Mouse (Mus musculus): Measurements from ENCODE around the gene Mgat4d. TPM values are rescaled to one million over a fixed set of nuclear protein-coding genes. Genes with fewer than 3 reads are reported as not detected.
"Not testable (repeated sequence)": the region's sequence is repeated elsewhere in the genome, so short reads cannot be mapped to it uniquely, and the experiment has no call there.

The Mgat4d gene
- not detected in 2 replicates for polyA plus RNA-seq (2012)

- Histone ChIP-seq H3K4me1 (ENCODE audit: control insufficient read depth) (no peaks in the 10 kb centered on the region), H3K36me3 (ENCODE audit: control insufficient read depth) (no peaks in the 10 kb centered on the region), H3K4me3 (replicated peaks) (no peak within 1 kb of the TSS), H3K9me3 (ENCODE audit: control insufficient read depth, low read length) (no peaks in the 10 kb centered on the region), H3K27me3 (ENCODE audit: control insufficient read depth) (no peaks in the 10 kb centered on the region)
- no peak for TF ChIP-seq GATA1 (IDR thresholded peaks at IDR 0.05; ENCODE audit: low read length)
- TF ChIP-seq TAL1 (IDR thresholded peaks at IDR 0.05; ENCODE audit: low read length): no peak
These were observed at the start of gene Mgat4d for GRCm38 (mm10) chr8:83348263-83348662. Mgat4d (plus strand) TSS chr8:83348471.

DNA sequence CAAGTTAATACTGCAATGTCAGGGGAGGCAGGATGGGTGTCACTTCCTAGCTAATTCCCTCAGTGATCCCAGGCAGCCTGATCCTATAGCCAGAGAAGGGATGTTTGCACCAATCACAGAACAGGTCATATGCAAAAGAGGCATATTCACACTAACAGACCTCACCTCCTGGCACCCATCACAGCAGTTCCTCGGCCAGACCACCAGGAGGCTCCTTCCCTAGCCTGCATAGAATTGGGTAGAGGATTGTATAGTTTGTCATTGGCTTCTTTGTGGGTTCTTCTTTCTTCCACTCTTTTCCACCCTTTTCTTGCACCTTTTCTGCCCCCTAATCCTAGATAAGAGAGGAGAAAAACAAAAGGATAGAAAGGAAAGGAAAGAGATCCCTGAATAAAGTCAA, 48.1 kb upstream of the Mgat4d start:
- Histone ChIP-seq H3K4me3 (replicated peaks) (no peak overlapping the region), H3K36me3 (ENCODE audit: control insufficient read depth) (no peaks in the 10 kb centered on the region), H3K4me1 (ENCODE audit: control insufficient read depth) (no peaks in the 10 kb centered on the region), H3K27me3 (ENCODE audit: control insufficient read depth) (no peaks in the 10 kb centered on the region), H3K9me3 (ENCODE audit: control insufficient read depth, low read length) (no peaks in the 10 kb centered on the region)
- no peak for TF ChIP-seq GATA1 (IDR thresholded peaks at IDR 0.05; ENCODE audit: low read length)
- TF ChIP-seq TAL1 (IDR thresholded peaks at IDR 0.05; ENCODE audit: low read length): no peak

- Histone ChIP-seq H3K4me3 (replicated peaks) (no peak overlapping the region), H3K36me3 (ENCODE audit: control insufficient read depth) (no peaks in the 10 kb centered on the region), H3K4me1 (ENCODE audit: control insufficient read depth) (no peaks in the 10 kb centered on the region), H3K27me3 (ENCODE audit: control insufficient read depth) (no peaks in the 10 kb centered on the region), H3K9me3 (ENCODE audit: control insufficient read depth, low read length) (no peaks in the 10 kb centered on the region)
- TF ChIP-seq GATA1 (IDR thresholded peaks at IDR 0.05; ENCODE audit: low read length) (no peak), TAL1 (IDR thresholded peaks at IDR 0.05; ENCODE audit: low read length) (no peak)
These were observed 43.3 kb upstream of the Mgat4d start for GRCm38 (mm10) chr8:83304946-83305345.

GRCm38 (mm10) chr8:83309836-83310235, 38.4 kb upstream of the Mgat4d start:
- H3K27me3 ChIP-seq (ENCODE audit: control insufficient read depth): no peaks in the 10 kb centered on the region
- no peak overlapping the region for H3K4me3 ChIP-seq (replicated peaks)
- no peaks in the 10 kb centered on the region for H3K9me3 ChIP-seq (ENCODE audit: control insufficient read depth, low read length)
- H3K4me1 ChIP-seq (ENCODE audit: control insufficient read depth): no peaks in the 10 kb centered on the region
- peaks cover 2% of the 10 kb centered on the region for H3K36me3 ChIP-seq (ENCODE audit: control insufficient read depth)
- no peak for TF ChIP-seq TAL1 (IDR thresholded peaks at IDR 0.05; ENCODE audit: low read length)
- TF ChIP-seq GATA1 (IDR thresholded peaks at IDR 0.05; ENCODE audit: low read length): no peak

GRCm38 (mm10) chr8:83315084-83315483, 33.2 kb upstream of the Mgat4d start:
- H3K4me3 ChIP-seq (replicated peaks); H3K4me1 ChIP-seq (ENCODE audit: control insufficient read depth); H3K9me3 ChIP-seq (ENCODE audit: control insufficient read depth, low read length); H3K27me3 ChIP-seq (ENCODE audit: control insufficient read depth): not testable (repeated sequence)
- peaks cover 34% of the 10 kb centered on the region for H3K36me3 ChIP-seq (ENCODE audit: control insufficient read depth)

DNA sequence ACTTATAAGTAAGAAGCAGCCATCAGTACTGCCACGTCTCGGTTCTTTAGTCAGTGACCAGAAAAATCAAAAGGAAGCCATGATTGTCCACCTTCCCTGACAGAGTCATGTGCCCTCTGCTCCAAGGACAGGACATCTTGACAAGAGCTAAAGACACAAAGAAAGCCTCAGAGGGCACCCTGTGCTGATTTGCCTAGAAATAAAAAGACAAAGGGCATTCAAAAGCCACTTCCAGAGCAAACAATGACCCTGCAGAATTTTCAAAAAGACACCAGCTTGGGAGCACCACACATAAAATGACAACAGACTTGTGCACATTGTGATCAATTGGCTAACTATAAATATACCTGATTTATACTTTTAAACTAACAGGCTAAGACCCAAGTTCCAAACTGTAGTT, 32.6 kb upstream of the Mgat4d start:
- TF ChIP-seq GATA1 (IDR thresholded peaks at IDR 0.05; ENCODE audit: low read length) (no peak), TAL1 (IDR thresholded peaks at IDR 0.05; ENCODE audit: low read length) (no peak)
- Histone ChIP-seq H3K27me3 (ENCODE audit: control insufficient read depth) (no peaks in the 10 kb centered on the region), H3K4me1 (ENCODE audit: control insufficient read depth) (no peaks in the 10 kb centered on the region), H3K4me3 (replicated peaks) (no peak overlapping the region), H3K36me3 (ENCODE audit: control insufficient read depth) (peaks cover 38% of the 10 kb centered on the region), H3K9me3 (ENCODE audit: control insufficient read depth, low read length) (no peaks in the 10 kb centered on the region)

- Histone ChIP-seq H3K9me3 (ENCODE audit: control insufficient read depth, low read length) (no peaks in the 10 kb centered on the region), H3K36me3 (ENCODE audit: control insufficient read depth) (peaks cover 50% of the 10 kb centered on the region), H3K4me3 (replicated peaks) (no peak overlapping the region), H3K4me1 (ENCODE audit: control insufficient read depth) (peaks cover 2% of the 10 kb centered on the region; the same call in 1 of the 2 replicates), H3K27me3 (ENCODE audit: control insufficient read depth) (no peaks in the 10 kb centered on the region)
- TF ChIP-seq TAL1 (IDR thresholded peaks at IDR 0.05; ENCODE audit: low read length) (no peak), GATA1 (IDR thresholded peaks at IDR 0.05; ENCODE audit: low read length) (no peak)
These were observed 27.7 kb upstream of the Mgat4d start for GRCm38 (mm10) chr8:83320543-83320942.

GRCm38 (mm10) chr8:83322374-83322773, 25.9 kb upstream of the Mgat4d start:
- no peak overlapping the region for H3K4me3 ChIP-seq (replicated peaks)
- peaks cover 42% of the 10 kb centered on the region for H3K36me3 ChIP-seq (ENCODE audit: control insufficient read depth)
- H3K4me1 ChIP-seq (ENCODE audit: control insufficient read depth): peaks cover 4% of the 10 kb centered on the region; the same call in 1 of the 2 replicates
- H3K9me3 ChIP-seq (ENCODE audit: control insufficient read depth, low read length): no peaks in the 10 kb centered on the region
- no peak for TF ChIP-seq GATA1 (IDR thresholded peaks at IDR 0.05; ENCODE audit: low read length)
- no peak for TF ChIP-seq TAL1 (IDR thresholded peaks at IDR 0.05; ENCODE audit: low read length)
- no peaks in the 10 kb centered on the region for H3K27me3 ChIP-seq (ENCODE audit: control insufficient read depth)

DNA sequence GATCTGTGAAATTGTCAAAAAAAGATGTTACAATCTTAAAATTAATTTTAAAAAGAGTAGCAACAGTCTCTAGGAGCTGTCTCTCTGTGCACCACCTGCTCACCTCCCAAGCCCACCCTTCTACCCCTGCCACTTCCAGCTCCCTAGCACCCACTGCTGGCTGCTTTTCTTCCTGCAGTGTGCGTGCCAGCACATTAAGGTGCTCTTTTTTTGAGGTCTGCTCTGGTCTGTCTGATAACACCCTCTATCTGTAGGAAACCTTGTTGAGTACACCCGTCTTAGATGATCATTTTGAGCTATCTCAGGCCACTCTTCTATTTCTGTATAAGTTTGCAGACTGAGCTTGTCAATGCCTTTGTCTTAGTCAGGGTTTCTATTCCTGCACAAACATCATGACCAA, 25.2 kb upstream of the Mgat4d start:
- Histone ChIP-seq H3K36me3 (ENCODE audit: control insufficient read depth) (peaks cover 39% of the 10 kb centered on the region), H3K4me1 (ENCODE audit: control insufficient read depth) (peaks cover 4% of the 10 kb centered on the region; the same call in 1 of the 2 replicates), H3K9me3 (ENCODE audit: control insufficient read depth, low read length) (no peaks in the 10 kb centered on the region), H3K27me3 (ENCODE audit: control insufficient read depth) (no peaks in the 10 kb centered on the region), H3K4me3 (replicated peaks) (no peak overlapping the region)
- no peak for TF ChIP-seq TAL1 (IDR thresholded peaks at IDR 0.05; ENCODE audit: low read length)
- no peak for TF ChIP-seq GATA1 (IDR thresholded peaks at IDR 0.05; ENCODE audit: low read length)

- Histone ChIP-seq H3K9me3 (ENCODE audit: control insufficient read depth, low read length) (no peaks in the 10 kb centered on the region), H3K36me3 (ENCODE audit: control insufficient read depth) (peaks cover 18% of the 10 kb centered on the region), H3K4me3 (replicated peaks) (no peak overlapping the region), H3K27me3 (ENCODE audit: control insufficient read depth) (no peaks in the 10 kb centered on the region), H3K4me1 (ENCODE audit: control insufficient read depth) (peaks cover 23% of the 10 kb centered on the region)
- TF ChIP-seq GATA1 (IDR thresholded peaks at IDR 0.05; ENCODE audit: low read length): no peak
- no peak for TF ChIP-seq TAL1 (IDR thresholded peaks at IDR 0.05; ENCODE audit: low read length)
These were observed 20.4 kb upstream of the Mgat4d start for GRCm38 (mm10) chr8:83327889-83328288.
